Mouse (Mus musculus): Measurements from ENCODE around the gene Epb41l1.

GRCm38 (mm10) chr2:156497915-156498314 is 77.2 kb downstream of the Epb41l1 start:
- no peak for TF ChIP-seq POLR2A (IDR thresholded peaks at IDR 0.05; ENCODE audit: insufficient read depth, low read depth, low read length)
- TF ChIP-seq CTCF (IDR thresholded peaks at IDR 0.05): peak; percentile 80

Data from heart, adult 2 months (tissue).